Mouse (Mus musculus) neural tube, embryonic 11.5 days (tissue): Measurements from ENCODE around the gene Hcrt. TPM values are rescaled to one million over a fixed set of nuclear protein-coding genes. Genes with fewer than 3 reads are reported as not detected.

Experiments
- ATAC-seq: fragments of 200-750 bp; cut with Nextera tagmentation; 2 replicates; pipeline ENCODE4 v1.8.0; 2017; ENCODE audit warnings: moderate number of reproducible peaks, mild to moderate bottlenecking, moderate TSS enrichment, moderate library complexity; ENCODE audit not compliant: insufficient read depth, low FRiP score, low TSS enrichment
- DNase-seq: peaks from one replicate; pipeline ENCODE4 v3.0.0-alpha.2; 2015; ENCODE audit warnings: low spot score
- H3K27ac ChIP-seq: fragments of 300-500 bp; sonication (generic); 2 replicates; pipeline ENCODE4 v1.5.1; 2014; ENCODE audit warnings: low read depth, mild to moderate bottlenecking, low read length
- H3K27me3 ChIP-seq: fragments of 300-500 bp; sonication (generic); 2 replicates; pipeline ENCODE4 v1.6.1; 2014; ENCODE audit warnings: mild to moderate bottlenecking, low read length, mixed read lengths; ENCODE audit not compliant: control insufficient read depth, insufficient read depth
- H3K36me3 ChIP-seq: fragments of 300-500 bp; sonication (generic); 2 replicates; pipeline ENCODE4 v1.6.1; 2014; ENCODE audit warnings: mild to moderate bottlenecking, low read length, moderate library complexity, mixed read lengths; ENCODE audit not compliant: control insufficient read depth, insufficient read depth
- H3K4me1 ChIP-seq: fragments of 300-500 bp; sonication (generic); 2 replicates; pipeline ENCODE4 v1.6.1; 2014; ENCODE audit warnings: low read length, mixed read lengths; ENCODE audit not compliant: control insufficient read depth, insufficient read depth
- H3K4me2 ChIP-seq: fragments of 300-500 bp; sonication (generic); 2 replicates; pipeline ENCODE4 v1.6.1; 2014; ENCODE audit warnings: low read depth, mild to moderate bottlenecking, moderate library complexity
- H3K4me3 ChIP-seq: fragments of 300-500 bp; sonication (generic); 2 replicates; pipeline ENCODE4 v1.5.1; 2014; ENCODE audit warnings: low read depth, low read length
- H3K9ac ChIP-seq: fragments of 300-500 bp; sonication (generic); 2 replicates; pipeline ENCODE4 v1.6.1; 2014; ENCODE audit warnings: mild to moderate bottlenecking, low read length
- H3K9me3 ChIP-seq: fragments of 300-500 bp; sonication (generic); 2 replicates; pipeline ENCODE4 v1.6.1; 2016; ENCODE audit warnings: low read length; ENCODE audit not compliant: control insufficient read depth
- WGBS: fragments of 180-500 bp; shearing (Covaris S2); extraction: QIAGEN DNeasy Blood & Tissue Kit; methylation state at CpG from one replicate; pipeline ENCODE4 v1.1.7; 2014; 5-methylcytosine and 5-hydroxymethylcytosine counted together
- polyA plus RNA-seq: library from polyadenylated mRNA; unstranded; fragments of >200 nt; fragmentation: Nextera tagmentation; extraction: Ambion mirVana; gene quantifications from 2 replicates; pipeline ENCODE4 v1.2.1, GENCODE M21; 2014

Gene Hcrt
- polyA plus RNA-seq, 1 experiment from 2014 or later: not detected

GRCm38 (mm10) chr11:100775921-100776320 is 13.2 kb upstream of the Hcrt start:
- DNase-seq: no peak
- Histone ChIP-seq H3K9ac (no peak overlapping the region), H3K9me3 (no peaks in the 10 kb centered on the region), H3K36me3 (no peaks in the 10 kb centered on the region), H3K4me3 (no peak overlapping the region), H3K27ac (no peak overlapping the region), H3K4me2 (no peak overlapping the region), H3K4me1 (no peaks in the 10 kb centered on the region), H3K27me3 (no peaks in the 10 kb centered on the region)
- 86% methylated on average over 10 of the region's 10 CpGs for WGBS
- ATAC-seq: no peak

GRCm38 (mm10) chr11:100774261-100774660 is 11.5 kb upstream of the Hcrt start:
- no peak overlapping the region for H3K9ac ChIP-seq
- no peak overlapping the region for H3K4me2 ChIP-seq
- 87% methylated on average over 4 of the region's 4 CpGs for WGBS
- H3K4me1 ChIP-seq: no peaks in the 10 kb centered on the region
- no peak overlapping the region for H3K4me3 ChIP-seq
- H3K9me3 ChIP-seq: no peaks in the 10 kb centered on the region
- ATAC-seq: no peak
- no peak for DNase-seq
- no peak overlapping the region for H3K27ac ChIP-seq
- H3K36me3 ChIP-seq: no peaks in the 10 kb centered on the region
- H3K27me3 ChIP-seq: no peaks in the 10 kb centered on the region

- WGBS: 20% methylated on average over 17 of the region's 17 CpGs
- Histone ChIP-seq H3K9me3 (no peaks in the 10 kb centered on the region), H3K4me3 (peak within 1 kb of the TSS; percentile 35), H3K4me1 (no peaks in the 10 kb centered on the region), H3K9ac (no peak within 1 kb of the TSS; the same call in 1 of the 2 replicates), H3K36me3 (no peaks in the 10 kb centered on the region), H3K27ac (no peak within 1 kb of the TSS), H3K27me3 (no peaks in the 10 kb centered on the region), H3K4me2 (peak within 1 kb of the TSS; percentile 48)
- DNase-seq: peak; percentile 59
- no peak for ATAC-seq
Observed at GRCm38 (mm10) chr11:100770646-100771408, 8.1 kb upstream of the Hcrt start, which contains the start of gene Ghdc. Gene Ghdc, minus strand, starts transcription at chr11:100770957.

GRCm38 (mm10) chr11:100769980-100770379 is 7.2 kb upstream of the Hcrt start:
- Histone ChIP-seq H3K4me3 (0 out of 2 replicates have a peak overlapping the region, but pooled peaks have one; percentile 35), H3K4me1 (no peaks in the 10 kb centered on the region), H3K27ac (no peak overlapping the region), H3K4me2 (peak overlapping the region; percentile 48; the same call in 1 of the 2 replicates), H3K9me3 (no peaks in the 10 kb centered on the region), H3K27me3 (no peaks in the 10 kb centered on the region), H3K36me3 (no peaks in the 10 kb centered on the region), H3K9ac (no peak overlapping the region; the same call in 1 of the 2 replicates)
- WGBS: 58% methylated on average over 6 of the region's 6 CpGs
- ATAC-seq (no peak), DNase-seq (no peak)

GRCm38 (mm10) chr11:100767871-100768270 is 5.1 kb upstream of the Hcrt start:
- no peak overlapping the region for H3K9ac ChIP-seq
- no peak overlapping the region for H3K4me3 ChIP-seq
- H3K4me1 ChIP-seq: no peaks in the 10 kb centered on the region
- DNase-seq: no peak
- no peaks in the 10 kb centered on the region for H3K36me3 ChIP-seq
- H3K9me3 ChIP-seq: no peaks in the 10 kb centered on the region
- H3K27ac ChIP-seq: no peak overlapping the region
- 88% methylated on average over 5 of the region's 5 CpGs for WGBS
- no peak overlapping the region for H3K4me2 ChIP-seq
- no peaks in the 10 kb centered on the region for H3K27me3 ChIP-seq
- ATAC-seq: no peak

- Histone ChIP-seq H3K27ac (no peak overlapping the region), H3K27me3 (no peaks in the 10 kb centered on the region), H3K4me3 (no peak overlapping the region), H3K4me2 (no peak overlapping the region), H3K4me1 (0 out of 2 replicates have a peak, but pooled peaks cover 3% of the 10 kb centered on the region), H3K9ac (no peak overlapping the region), H3K36me3 (no peaks in the 10 kb centered on the region), H3K9me3 (no peaks in the 10 kb centered on the region)
- ATAC-seq (no peak), DNase-seq (no peak)
- 88% methylated on average over 9 of the region's 9 CpGs for WGBS
Observed at GRCm38 (mm10) chr11:100766726-100767125, 4.0 kb upstream of the Hcrt start.

- WGBS: under 1% methylated on average over 27 of the region's 27 CpGs
- 0 out of 2 replicates have a peak, but pooled peaks cover 4% of the 10 kb centered on the region for H3K4me1 ChIP-seq
- ATAC-seq: 0 out of 2 replicates have a peak, but pooled peaks have one; percentile 45
- peak; percentile 92 for DNase-seq
- peak overlapping the region; percentile 37 for H3K4me3 ChIP-seq
- no peaks in the 10 kb centered on the region for H3K9me3 ChIP-seq
- H3K36me3 ChIP-seq: no peaks in the 10 kb centered on the region
- peaks cover 16% of the 10 kb centered on the region for H3K27me3 ChIP-seq
- no peak overlapping the region for H3K27ac ChIP-seq
- peak overlapping the region; percentile 52 for H3K9ac ChIP-seq
- peak overlapping the region; percentile 60 for H3K4me2 ChIP-seq
Observed at GRCm38 (mm10) chr11:100761547-100762045, 1.1 kb downstream of the Hcrt start.

GRCm38 (mm10) chr11:100759611-100760233 is 3.0 kb downstream of the Hcrt start, which contains the start of gene Kcnh4:
Gene Kcnh4, minus strand, starts transcription at chr11:100759942.
- Histone ChIP-seq H3K4me2 (peak within 1 kb of the TSS; percentile 62), H3K27me3 (peaks cover 16% of the 10 kb centered on the region), H3K4me1 (0 out of 2 replicates have a peak, but pooled peaks cover 4% of the 10 kb centered on the region), H3K9me3 (no peaks in the 10 kb centered on the region), H3K36me3 (no peaks in the 10 kb centered on the region), H3K4me3 (peak within 1 kb of the TSS; percentile 38), H3K27ac (no peak within 1 kb of the TSS), H3K9ac (peak within 1 kb of the TSS; percentile 52)
- ATAC-seq (no peak), DNase-seq (peak; percentile 50)
- 2% methylated on average over 44 of the region's 51 CpGs for WGBS
